Mouse (Mus musculus) adipocyte (in vitro differentiated cells): ENCODE data around the gene Lamc2.

Experiments used
- DNase-seq: peaks from one replicate; pipeline ENCODE4 v3.0.0-alpha.2; 2016; ENCODE audit warnings: low spot score

Gene Lamc2

DNA sequence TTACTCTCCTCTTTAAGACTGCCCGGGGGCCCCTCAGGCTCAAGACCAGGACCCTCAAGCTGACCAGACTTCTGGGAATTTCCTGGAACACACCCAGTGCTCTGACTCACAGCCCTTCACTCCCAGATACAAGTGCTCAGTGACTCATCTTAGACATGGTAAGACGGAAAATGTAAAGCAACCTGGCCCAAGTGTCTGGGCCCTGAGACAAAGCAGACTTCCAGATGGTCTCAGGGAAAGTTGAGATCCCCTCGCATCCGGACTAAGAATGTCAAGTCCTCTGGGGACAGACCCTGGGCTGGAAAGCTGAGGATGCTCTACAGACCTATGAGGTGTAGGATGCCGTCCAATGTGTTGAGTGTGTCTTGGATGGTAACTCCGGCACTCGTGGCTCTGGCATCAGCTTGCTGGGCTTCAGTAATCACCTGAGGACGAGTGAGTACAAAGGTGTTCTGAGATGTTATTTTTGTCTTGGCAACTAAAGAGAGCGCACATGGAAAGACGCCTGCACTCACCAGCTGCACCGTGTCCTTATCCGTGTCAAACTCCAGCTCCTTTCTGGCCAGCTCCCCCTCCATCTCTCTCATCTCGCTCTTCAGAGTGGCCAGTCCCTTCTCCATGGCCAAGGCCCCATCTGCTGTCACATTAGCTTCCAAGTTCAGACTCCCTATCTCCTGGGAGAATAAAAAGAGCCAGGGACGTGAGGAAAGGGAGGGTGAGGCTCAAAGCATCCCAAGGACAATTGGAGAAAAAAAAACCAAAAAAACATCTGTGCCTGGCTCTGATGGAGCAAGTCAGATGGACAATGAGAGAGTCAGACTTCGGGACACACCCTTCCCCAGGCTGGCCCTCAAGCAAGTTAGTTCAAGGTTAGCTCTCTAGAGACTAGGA is 59.5 kb downstream of the Lamc2 start:
- DNase-seq = no peak

DNA sequence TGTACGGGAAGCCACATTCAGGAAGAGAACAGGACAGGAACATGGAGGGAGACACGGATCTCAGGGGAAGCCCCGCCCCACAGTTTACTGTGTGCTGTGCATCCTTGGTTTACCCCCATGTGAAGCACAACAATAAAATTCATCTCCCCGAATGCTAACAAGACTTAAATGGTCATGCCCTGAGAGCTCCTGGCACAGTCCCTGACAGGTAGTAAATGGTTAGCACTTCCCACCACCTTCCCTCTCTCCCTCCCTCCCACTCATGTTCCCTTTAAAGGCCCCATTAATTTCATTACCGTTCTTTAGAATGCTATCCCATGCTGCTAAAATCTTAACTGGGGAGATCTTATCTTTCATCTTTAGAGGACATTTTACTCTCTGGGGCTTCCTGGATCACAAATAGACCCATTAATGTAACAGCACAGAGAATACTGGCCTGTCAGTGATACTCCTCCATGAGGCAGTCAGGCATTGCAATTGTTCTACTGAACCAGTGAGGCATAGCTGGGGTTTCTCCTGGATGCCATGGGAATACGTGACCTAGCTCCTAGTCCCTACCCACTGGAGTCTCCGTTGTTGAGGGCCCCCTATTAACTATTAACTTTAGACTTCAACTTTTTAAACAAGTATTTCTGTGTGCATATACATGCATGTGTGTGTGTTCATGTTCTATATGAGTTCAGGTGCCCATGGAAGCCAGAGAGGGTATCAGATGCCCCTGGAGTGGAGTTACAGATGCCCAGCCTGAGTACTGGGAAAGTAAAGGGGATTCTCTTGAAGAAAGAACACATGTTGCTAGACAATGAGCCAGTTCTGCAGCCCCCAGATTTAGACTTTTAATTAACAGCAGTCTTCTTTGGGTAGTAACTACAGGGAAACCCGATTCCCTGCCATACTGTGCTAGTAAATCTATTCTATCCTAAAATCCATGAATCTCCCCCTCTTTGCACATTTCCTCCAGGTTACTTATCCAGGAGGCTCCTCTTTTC is 60.7 kb downstream of the Lamc2 start:
- no peak for DNase-seq

DNA sequence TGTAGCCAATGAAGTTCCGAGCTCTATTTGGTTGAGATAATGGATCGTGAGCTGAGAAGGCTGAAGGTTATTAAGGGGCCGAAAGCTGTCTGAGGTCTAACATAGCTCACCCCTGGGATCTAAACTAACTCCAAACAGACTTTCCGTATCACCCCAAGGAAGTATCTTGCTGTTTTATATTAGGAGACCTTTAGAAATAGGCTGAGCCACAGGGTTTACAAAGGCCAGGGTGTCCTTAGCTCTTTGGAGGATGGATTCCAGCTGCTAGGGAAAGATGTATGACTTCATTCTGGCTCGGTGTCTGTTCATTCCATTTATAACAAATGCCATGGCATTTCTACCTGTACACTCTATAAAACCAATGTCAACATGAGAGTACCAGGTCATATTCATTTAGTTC is 61.7 kb downstream of the Lamc2 start:
- no peak for DNase-seq

DNA sequence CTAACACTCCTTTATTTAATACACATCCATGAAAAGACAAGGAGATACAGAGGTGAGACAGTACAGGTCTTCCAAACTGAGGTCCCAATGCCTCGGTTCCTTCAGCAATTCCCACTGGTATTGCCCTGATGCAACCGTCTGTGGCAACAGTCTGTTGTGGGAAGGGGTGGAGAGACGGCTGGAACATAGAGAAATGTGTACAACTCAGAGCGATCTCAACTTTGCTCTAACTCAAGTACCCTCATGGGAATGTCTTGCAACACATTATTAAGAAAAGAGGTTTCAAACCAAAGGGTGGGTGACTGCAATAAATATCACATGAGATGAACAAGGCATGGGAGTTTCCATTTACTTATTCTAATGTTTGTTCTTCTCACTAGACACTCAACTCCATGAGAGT is 63.5 kb downstream of the Lamc2 start:
- peak; percentile 93 for DNase-seq

DNA sequence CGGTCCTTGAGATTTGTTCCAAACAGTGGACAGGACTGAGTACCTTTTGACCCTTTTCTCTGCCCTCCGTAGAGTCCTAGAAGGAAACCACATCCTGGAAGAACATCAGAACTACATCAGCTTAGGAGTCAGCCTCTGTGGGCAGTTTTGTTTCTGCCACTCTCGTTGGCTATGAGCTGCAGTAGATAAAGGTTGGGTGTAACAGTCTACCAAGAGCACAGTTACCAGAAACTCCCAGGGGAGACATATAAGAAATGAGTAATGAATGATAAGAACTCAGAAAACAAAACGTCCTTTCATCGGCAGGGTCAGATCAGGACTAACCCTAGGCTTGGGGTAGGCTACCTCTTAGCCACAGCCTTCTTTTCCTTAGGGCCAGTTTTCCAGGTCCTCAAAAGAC is 64.9 kb downstream of the Lamc2 start:
- DNase-seq = peak; percentile 60

DNA sequence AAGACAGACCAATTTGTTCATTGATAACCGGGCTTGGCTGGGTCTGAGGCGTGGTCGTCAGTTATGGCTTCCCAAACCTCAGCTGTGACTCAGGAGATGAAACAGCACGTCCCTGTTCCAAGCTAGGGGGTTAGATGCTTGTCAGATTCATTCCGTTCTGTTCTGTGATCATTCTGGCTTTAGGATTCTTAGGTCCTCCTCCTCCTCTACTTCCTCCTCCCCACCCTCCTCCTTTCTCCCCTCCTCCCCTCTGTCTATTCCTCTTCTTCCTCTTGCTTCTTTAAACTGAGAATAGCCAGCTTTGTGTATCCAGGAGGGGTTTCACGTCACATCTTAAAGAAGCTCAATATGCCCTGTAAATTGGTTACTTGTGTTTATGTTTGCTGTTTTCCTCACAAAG is 65.7 kb downstream of the Lamc2 start:
- DNase-seq = no peak

DNA sequence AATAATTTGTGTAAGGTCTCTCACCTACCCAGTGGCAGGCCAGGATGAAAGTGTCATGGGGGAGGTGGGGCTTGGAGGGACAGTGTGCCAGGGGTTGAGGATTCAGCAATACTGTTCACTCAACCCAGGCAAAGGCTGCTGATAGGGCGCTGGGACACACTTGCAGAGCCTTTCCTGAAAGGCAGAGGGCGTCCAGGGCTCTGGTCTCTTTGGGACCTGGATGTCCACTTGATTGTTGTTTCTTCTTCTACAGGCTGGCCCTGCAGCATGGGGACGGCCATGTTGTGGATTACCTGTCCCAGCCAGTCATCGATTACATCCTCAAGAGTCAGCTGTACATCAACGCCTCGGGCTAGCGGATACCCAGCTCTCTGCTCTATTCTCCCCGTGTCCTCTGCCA is 70.9 kb downstream of the Lamc2 start:
- DNase-seq = no peak

DNA sequence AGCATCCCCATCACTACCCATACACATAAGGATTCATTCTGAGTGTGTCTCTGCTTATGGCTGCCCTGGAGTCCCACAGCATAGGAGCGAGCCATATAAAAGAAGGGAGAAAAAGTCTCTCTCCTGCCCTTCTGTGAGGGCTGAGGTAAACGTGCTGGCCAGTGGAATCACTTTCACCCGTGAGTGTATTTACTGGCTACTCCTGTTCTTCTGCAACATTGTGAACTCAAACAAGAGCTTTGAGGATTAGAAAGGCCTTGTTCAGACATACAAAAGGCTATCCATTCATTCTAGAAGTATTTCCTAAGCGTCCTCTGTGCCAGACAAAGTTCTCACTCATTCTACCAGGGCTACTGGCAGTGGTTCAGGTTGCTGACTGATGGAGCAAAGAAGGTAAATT is 74.7 kb downstream of the Lamc2 start:
- no peak for DNase-seq

DNA sequence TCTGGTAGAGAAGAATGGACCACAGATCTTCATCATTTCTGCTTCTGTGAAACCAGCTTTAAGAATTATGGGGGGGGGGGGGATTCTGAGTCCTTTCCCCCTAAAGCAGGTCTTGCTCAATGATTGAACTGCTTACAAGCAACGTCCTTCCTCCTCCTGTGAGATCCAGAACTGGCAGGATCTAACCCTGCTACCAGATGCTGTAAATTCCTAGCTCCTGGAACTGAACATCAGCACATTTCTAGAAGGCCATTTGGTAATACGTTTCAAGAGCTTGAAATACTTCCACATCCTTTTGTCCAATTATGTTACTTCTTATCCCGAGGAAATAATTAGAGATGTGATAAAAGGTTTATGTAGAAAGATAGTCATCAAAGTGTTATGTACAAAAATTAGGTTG is 76.4 kb downstream of the Lamc2 start:
- no peak for DNase-seq

DNA sequence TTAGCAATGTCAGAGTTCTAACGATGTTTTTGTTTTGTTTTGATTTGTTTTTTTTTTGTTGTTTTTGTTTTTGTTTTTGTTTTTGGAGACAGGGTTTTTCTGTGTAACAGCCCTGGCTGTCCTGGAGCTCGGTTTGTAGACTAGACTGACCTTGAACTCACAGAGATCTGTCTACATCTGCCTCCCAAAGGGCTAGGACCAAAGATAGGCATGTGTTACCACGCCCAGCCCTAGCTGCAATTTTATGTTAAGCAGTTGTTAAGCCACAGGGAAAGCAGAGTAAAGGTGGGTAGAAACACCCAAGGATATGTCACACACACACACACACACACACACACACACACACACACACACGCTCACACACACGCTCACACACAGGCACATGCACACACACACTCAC is 76.9 kb downstream of the Lamc2 start:
- DNase-seq = no peak

DNA sequence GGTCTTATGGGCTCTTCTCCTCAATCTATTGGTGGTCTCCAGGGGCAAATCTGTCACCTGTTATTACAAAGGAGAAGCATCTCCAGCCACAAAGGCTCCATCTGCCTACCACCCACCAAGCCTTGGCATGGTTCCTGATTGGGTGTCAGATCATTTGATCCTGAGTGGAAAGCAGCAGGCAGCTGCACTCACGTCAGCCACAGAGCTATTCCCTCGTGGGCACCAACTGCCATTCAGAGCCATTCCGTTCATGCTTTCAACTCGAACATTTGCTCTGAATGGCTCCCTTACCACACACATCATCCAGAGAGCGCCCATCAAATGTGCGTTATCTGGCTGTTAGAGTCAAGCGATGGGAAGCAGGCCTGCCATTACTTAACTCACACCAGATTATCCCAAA is 78.4 kb downstream of the Lamc2 start:
- no peak for DNase-seq

DNA sequence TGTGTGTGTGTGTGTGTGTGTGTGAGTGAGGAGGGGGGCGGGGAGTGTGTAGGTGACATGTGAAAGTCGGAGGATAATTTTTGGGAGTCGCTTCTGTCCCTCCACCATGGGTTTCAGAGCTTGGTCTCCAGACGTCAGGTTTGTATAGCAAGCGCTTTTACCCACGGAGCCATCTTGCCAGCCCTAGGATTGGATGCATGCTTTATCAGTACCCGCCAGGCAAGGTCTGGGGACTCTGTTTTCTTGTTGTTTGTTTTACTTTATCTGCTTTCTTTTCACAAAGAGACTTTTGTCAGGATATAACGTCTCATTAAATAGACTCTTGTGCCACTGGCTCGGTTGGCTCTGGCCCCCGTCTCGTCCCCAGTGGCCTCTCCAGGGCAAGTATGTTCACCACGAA is 81.4 kb downstream of the Lamc2 start:
- DNase-seq = peak; percentile 40

DNA sequence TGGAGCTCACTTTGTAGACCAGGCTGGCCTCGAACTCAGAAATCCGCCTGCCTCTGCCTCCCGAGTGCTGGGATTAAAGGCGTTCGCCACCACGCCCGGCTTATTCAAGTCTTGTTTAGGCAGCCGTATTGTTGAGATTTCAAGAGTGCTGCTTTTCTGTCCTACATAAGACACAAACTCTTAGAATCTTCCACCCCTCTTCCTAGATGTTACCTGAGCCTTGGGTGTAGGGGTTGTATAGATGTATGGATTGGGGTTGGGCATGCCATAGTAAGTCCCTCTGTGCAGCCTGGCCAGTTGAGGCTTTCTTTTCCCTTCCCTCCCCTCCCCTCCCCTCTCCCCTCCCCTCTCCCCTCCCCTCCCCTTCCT is 83.1 kb downstream of the Lamc2 start:
- DNase-seq = no peak

DNA sequence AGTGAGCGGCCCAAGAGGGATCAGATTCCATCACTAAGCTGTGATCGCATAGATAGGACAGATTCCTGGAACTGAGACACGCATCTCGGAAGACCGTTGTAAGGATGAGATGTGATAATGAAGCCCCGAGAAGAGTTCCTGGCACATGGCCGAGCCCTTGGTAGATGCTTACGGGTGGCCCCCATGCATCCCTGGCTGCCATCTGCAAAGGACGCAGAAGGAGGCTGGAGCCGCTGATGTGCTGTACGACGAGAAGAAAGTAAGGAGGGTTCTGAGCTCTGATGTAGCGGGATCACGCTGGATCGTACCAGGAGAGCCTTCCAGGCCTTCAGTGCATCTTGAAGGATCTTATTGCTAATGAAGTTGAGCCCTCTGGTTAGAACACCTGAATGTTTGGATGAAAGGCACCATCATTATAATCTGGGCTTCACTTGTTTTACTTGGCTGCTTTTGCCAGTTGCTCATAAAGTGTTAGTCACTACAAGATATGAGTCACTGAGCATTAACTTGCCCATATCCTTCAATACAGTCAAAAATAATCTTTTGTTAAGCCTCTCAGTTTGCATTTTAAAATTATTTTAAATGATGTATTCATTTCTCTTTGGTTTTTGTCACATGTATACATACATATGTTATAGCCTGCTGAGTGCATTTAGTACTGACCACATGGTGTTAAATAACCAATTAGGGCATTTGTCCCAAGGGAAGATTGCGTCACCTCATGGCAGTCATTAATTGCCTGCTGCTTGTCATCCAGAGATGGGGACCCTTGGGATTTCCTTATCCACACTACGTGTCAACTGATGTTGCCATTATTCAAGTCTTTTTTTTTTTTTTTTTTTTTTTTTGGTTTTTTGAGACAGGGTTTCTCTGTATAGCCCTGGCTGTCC is 83.7 kb downstream of the Lamc2 start:
- DNase-seq = no peak

DNA sequence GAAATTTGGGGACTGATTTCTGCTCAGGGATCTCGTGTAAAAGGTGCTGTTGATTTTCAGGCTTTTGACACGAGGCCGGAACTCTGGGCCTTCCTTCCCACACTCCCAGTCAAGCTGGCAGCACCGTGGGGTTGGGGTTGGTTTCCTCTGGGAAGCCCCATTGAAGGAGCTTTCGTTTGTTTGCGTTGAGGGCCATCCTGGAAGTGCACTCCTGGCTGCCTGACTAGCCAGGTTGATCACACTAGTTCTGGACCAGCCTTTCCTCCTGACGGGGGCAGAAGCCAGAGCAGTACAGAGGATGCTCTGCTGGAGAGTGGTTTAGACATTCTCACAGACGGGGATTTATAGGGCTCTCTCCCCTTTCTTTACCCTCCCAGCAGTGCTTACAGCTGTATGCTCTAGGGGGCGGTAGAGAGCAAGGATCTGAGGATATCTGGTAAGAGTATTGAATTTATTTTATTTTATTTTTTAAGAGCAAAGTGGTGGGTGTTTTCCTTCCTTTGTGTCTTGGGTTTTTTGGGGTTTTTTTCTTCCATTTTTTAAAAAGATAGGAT is 84.8 kb downstream of the Lamc2 start:
- peak; percentile 81 for DNase-seq

DNA sequence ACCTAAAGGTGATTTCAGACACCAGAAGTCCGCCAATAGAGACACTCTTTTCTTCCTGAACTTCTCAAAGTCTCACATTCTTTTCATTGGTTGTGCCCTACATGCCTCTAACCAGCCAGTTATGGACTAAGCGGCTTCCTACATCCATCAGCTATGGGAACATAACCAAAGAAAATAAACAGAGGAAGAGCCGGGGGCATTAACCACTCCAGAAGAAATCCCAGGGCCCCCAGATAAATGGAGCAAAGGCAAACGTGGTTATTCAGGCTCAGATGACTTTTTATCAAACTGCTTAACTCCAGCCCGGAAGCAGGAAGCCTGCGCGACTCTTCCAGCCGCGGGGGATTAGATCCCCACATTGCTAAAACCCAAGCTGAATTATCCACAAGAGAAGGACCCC is 85.3 kb downstream of the Lamc2 start:
- peak; percentile 49 for DNase-seq

DNA sequence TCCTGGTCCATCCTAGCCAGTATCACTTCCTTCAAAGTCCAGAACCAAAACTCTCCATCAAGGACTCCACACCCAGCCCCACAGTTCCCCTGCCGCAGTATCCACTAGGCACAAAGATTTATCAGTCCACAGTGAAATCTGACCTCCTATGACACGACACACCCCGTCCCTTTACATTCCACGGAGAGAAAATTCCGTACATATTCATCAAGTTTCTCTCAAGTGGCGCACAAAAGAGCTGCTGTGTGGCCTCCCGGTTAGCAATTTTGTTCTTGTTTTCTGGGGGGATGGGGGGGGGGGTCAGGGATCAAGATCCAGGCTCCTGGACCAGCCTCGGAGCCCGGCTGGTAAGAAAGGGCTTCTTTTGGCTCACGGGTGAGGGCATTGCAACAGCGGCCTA is 87.7 kb downstream of the Lamc2 start:
- DNase-seq = no peak

DNA sequence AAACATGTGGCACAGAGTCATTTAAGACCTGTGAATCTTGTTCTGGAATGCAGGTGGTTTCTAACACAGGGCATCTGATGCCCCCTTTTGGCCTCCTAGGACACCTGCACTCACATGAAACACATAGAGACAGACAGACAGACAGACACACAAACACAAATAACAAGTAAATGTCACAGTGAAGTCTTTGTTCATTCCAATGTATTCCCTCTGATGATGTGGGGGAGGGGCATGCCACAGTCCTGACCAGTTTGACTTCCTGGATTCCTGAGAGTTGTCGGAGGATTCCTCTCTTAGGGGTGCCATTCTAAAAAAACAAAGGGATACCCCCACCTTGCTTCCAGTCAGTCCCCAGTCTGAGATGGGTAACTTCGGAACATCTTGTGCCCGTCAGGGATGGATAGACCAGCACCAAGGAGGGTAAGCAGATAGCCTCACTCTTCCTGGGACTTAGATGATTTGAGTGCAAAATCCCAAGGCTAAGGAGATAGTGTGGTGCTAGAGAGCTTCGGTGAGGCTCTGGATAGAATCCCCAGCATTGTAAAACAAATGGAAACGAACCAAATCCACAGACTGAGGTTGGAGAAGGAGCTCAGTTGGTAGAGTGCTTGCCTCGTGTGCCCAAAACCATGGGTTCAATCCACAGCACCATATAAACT is 89.1 kb downstream of the Lamc2 start:
- no peak for DNase-seq

DNA sequence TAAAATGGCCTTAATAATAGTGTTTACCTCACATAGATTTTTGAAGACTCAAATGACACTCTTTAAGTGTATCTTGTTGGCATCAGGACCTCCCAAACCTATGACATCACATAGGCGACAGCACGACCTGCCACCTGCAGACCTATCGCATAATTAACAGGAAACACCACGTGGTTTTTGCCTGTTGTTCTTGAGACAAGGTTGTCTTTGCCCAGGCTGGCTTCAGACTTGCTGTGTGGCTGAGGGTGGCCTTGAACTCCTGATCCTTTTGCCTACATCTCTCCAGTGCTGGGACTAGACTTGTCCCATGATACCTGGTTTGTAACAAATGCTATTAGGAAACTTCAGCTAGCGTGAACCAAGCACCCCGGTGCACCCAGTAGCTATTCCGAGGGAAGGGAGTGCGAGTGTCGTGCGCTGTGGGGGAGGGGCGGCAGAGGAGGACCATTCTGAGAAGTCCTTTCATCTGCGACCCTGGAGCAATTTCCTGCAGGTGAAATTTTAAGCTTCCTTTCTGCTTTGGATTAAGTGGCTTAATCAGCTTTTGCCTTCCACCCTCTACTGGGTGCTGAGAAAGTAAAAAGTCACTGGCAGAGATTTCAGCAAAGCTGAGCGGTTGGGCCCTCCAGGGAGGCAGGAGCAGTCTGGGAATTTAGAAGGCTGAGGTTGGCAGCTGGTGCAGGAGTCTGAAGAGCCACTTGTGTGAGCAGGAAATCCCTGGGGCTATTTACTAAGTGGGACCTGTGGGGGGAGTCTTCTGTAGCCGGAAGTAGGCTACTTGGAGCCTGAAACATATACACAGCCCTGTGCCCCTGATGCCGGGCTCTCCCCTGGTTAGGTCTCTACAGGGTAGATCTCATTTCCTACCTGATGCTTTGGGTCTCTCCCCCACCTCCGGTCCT is 90.2 kb downstream of the Lamc2 start:
- no peak for DNase-seq

DNA sequence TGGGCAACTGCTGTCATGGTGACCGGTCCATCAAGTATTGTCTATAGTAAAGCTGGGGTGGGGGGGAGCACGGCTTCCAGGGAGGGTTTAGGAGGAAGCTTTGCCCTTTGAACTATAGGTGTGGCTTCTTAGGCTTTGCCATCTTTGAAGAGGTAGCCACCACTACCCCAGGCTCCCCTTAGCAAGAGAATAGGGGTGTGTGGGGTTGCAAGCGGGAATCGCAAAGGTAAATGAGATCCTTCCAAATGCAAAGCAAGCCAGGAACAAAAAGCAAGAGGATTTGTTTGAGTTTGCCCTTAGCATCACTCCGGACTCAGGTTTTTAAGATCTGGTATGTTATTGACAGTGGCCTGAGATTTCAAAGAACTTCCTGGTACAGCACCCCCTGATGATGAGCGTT is 90.9 kb downstream of the Lamc2 start:
- no peak for DNase-seq
